Mouse (Mus musculus) hindbrain, embryonic 10.5 days (tissue): Measurements from ENCODE around the gene Acvrl1. TPM values are rescaled to one million over a fixed set of nuclear protein-coding genes. Genes with fewer than 3 reads are reported as not detected.

Experiments
- DNase-seq: peaks from one replicate; pipeline ENCODE4 v3.0.0-alpha.2; 2017; ENCODE audit warnings: low spot score
- H3K27ac ChIP-seq: fragments of 300-500 bp; sonication (generic); 2 replicates; pipeline ENCODE4 v1.5.1; 2016; ENCODE audit warnings: mild to moderate bottlenecking, moderate library complexity
- H3K27me3 ChIP-seq: fragments of 300-500 bp; sonication (generic); 2 replicates; pipeline ENCODE4 v1.6.1; 2016; ENCODE audit warnings: mild to moderate bottlenecking; ENCODE audit not compliant: poor library complexity, insufficient read depth, severe bottlenecking
- H3K36me3 ChIP-seq: fragments of 300-500 bp; sonication (generic); 2 replicates; pipeline ENCODE4 v1.6.1; 2016; ENCODE audit warnings: mild to moderate bottlenecking, moderate library complexity
- H3K4me1 ChIP-seq: fragments of 300-500 bp; sonication (generic); replicated peaks from 2 replicates; pipeline ENCODE4 v1.6.1; 2016; ENCODE audit warnings: mild to moderate bottlenecking
- H3K4me3 ChIP-seq: fragments of 300-500 bp; sonication (generic); 2 replicates; pipeline ENCODE4 v1.5.1; 2016; ENCODE audit warnings: mild to moderate bottlenecking, moderate library complexity
- H3K9me3 ChIP-seq: fragments of 300-500 bp; sonication (generic); 2 replicates; pipeline ENCODE4 v1.6.1; 2016; ENCODE audit warnings: mild to moderate bottlenecking, moderate library complexity
- WGBS: fragments of 180-500 bp; shearing (Covaris S2); methylation state at CpG from one replicate; pipeline ENCODE4 v1.1.7; 2016; 5-methylcytosine and 5-hydroxymethylcytosine counted together
- polyA plus RNA-seq: library from polyadenylated mRNA; unstranded; fragments of >200 nt; fragmentation: Nextera tagmentation; extraction: Ambion mirVana; gene quantifications from 2 replicates; pipeline ENCODE4 v1.2.1, GENCODE M21; 2016

The Acvrl1 gene
- polyA plus RNA-seq, 1 experiment from 2014 or later: 10.8 TPM

DNA sequence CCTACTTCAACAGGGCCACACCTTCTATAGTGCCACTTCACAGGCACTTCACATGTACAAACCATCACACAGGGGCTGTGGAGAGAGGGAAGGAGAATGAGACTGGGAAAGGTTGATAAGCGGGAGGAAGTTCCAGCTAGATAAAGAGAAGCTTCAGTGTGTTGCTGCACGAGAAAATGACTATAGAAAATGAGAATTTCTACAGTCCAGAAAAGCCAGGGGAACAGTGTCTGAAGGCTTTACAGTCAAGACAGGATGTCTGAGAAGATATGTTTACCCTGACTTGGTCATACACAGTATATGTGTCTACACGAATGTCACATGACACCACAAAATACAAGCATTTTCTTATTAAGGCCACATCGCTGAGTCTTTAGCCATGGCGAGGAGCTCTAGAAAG, 41.6 kb downstream of the Acvrl1 start:
- H3K4me3 ChIP-seq: no peak overlapping the region
- H3K4me1 ChIP-seq: peaks cover 11% of the 10 kb centered on the region
- 89% methylated on average over 5 of the region's 5 CpGs for WGBS
- DNase-seq: no peak
- peaks cover 19% of the 10 kb centered on the region for H3K27me3 ChIP-seq
- H3K36me3 ChIP-seq: no peaks in the 10 kb centered on the region
- H3K27ac ChIP-seq: no peak overlapping the region
- no peaks in the 10 kb centered on the region for H3K9me3 ChIP-seq

DNA sequence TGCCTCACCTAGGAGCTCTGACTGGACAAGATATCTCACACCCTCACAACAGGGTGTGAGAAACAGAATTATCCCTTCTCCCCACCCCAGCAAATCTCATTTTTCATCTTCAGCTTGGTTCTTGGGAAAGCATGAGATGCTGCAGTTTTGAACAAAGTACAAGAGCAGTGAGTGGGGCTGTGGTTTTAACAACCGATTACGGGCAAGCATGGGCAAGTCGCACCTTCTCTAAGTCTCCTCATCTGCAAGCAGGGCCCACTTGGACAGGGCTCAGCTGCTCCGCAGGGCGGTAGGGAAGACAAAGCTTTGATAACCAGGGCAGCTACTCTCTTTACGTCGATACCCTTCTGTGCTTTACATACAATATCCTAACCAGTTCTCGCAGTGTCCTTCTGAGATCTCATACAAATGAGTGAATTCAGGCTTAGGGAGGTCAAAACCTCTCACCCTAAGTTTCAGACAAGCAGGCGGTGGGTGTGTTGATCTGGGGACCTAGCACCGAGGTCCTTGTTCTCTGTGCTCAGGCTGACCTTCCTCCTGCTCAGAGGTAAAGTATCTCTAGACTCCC, 42.2 kb downstream of the Acvrl1 start:
- Histone ChIP-seq H3K27me3 (peaks cover 19% of the 10 kb centered on the region), H3K27ac (no peak overlapping the region), H3K4me1 (peaks cover 17% of the 10 kb centered on the region), H3K9me3 (no peaks in the 10 kb centered on the region), H3K4me3 (no peak overlapping the region), H3K36me3 (no peaks in the 10 kb centered on the region)
- no peak for DNase-seq
- WGBS: 78% methylated on average over 10 of the region's 10 CpGs

DNA sequence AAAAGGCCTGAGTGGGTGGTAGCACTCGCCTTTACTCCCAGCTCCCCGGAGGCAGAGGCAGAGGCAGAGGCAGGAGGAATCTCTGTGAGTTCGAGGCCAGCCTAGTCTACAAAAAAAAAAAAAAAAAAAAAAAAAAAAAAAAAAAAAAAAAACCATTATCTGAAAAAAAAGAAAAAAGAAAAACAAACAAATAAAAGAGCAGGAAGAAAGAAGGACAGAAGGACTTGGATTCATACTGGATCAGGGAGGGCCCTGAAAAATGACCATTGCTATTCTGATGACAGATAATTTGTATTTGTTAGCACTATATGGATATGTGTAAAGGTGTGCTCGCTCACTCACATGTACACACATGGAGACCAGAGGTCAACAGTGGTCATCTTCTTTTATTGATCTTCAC, 43.0 kb downstream of the Acvrl1 start:
- H3K27ac ChIP-seq: no peak overlapping the region
- 75% methylated on average over 4 of the region's 4 CpGs for WGBS
- no peak overlapping the region for H3K4me3 ChIP-seq
- H3K27me3 ChIP-seq: peaks cover 16% of the 10 kb centered on the region
- H3K4me1 ChIP-seq: peaks cover 25% of the 10 kb centered on the region
- no peaks in the 10 kb centered on the region for H3K9me3 ChIP-seq
- no peaks in the 10 kb centered on the region for H3K36me3 ChIP-seq
- DNase-seq: no peak

DNA sequence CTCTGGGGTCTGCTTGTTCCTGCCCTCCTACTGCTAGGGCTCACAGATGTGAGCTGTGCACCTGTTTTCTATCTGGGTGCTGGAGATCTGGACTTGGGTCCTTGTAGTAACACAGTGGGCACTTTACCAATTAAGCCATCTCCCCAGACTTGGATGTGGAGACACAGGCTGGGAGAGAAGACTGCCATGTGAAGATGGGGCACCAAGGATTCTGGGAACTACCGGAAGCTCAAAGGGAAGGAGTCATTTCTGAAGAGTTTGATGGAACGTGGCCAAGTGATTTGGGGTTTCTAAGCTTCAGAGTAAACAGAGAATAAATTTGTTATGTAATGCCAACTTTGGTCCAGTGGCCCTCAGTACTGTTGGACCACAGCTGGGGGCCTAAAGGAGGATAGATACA, 43.7 kb downstream of the Acvrl1 start:
- H3K4me1 ChIP-seq: peaks cover 32% of the 10 kb centered on the region
- H3K27me3 ChIP-seq: peaks cover 16% of the 10 kb centered on the region
- 95% methylated on average over 2 of the region's 2 CpGs for WGBS
- H3K9me3 ChIP-seq: no peaks in the 10 kb centered on the region
- no peak overlapping the region for H3K27ac ChIP-seq
- no peak for DNase-seq
- no peak overlapping the region for H3K4me3 ChIP-seq
- H3K36me3 ChIP-seq: no peaks in the 10 kb centered on the region

DNA sequence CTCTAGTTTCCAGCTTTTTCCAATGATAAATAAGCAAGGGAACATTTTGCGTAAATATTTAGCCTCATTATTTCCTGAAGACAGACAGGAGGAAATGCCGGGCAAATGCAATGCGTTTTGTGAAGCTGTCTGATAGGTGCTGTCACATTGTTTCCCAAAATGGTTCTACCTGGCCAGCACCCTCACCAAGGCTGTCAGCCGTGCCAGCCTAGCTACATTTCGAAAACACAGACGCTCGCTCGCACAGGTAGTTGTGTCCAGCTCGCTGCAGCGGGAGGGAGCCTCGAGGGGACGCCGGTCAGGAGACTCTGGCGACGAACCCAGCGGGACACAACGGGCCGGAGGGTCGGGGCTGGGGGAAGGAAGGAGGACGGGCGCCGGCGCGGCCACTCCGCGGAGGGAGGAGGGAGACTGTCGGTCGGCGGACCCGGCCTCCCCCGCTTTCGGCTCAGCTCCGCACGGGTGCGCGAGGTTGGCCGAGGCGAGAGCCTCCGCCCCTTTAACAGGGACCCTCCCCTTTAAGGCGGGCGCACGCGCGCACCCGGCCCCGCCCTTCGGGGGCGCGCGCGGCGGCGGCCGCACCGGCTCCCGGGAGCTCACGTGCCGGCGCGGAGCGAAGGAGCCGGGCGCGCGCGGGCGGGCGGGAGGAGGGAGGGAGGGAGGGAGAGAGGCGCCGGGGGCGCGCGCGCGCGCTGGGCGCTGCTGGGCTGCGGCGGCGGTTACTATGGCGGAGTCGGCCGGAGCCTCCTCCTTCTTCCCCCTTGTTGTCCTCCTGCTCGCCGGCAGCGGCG, 45.3 kb downstream of the Acvrl1 start, which contains the start of gene Acvr1b:
Gene Acvr1b (plus strand): TSS at position 647 of the 791 bp plus-strand sequence.
- Histone ChIP-seq H3K4me3 (peak within 1 kb of the TSS; percentile 93), H3K27ac (peak within 1 kb of the TSS; percentile 98), H3K4me1 (peaks cover 48% of the 10 kb centered on the region), H3K27me3 (peaks cover 16% of the 10 kb centered on the region), H3K36me3 (no peaks in the 10 kb centered on the region), H3K9me3 (no peaks in the 10 kb centered on the region)
- peak; percentile 90 for DNase-seq
- WGBS: 2% methylated on average over 39 of the region's 87 CpGs

DNA sequence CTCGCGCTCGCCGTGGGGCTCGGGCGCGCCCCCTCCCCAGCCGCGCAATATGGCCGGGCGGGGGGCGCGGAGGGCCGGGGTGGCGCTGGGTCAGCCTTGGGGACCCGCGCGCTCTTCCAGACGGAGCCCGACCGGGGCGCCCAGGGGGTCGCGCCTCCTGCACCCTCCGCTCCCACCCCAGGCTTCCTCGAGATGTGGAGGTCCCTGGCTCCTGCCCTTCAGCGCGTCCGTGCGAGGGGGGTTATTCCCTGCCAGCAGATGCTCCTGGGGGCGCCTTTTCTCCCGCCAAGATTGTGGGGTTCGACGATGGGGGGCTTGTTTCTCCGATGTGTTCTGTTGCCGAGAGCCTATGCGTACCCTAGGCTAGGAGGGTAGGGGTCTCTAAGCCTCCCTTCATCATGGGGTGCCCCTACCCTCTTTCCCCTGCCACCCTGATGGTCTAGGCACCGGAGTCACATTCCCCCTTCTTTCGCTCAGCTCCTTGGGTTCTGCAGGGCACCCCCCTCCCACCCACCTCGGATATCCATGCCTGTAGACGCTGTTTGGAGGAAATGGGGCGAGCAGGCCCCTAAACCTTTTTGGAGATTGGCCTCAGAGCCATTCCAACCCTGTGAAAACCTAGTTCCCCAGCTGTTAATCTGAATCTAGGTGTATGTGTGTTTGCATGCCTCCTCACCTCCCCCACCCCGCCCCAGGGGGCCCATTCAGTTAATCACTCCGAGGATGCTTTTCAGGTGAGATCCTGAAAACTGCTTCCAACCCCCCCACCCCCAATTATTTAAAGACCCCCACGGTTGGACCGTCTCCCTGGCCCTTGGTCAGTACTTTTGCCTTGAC, 46.2 kb downstream of the Acvrl1 start:
- Histone ChIP-seq H3K4me3 (peak overlapping the region; percentile 93), H3K36me3 (no peaks in the 10 kb centered on the region), H3K4me1 (peaks cover 57% of the 10 kb centered on the region), H3K27me3 (peaks cover 16% of the 10 kb centered on the region), H3K9me3 (no peaks in the 10 kb centered on the region), H3K27ac (peak overlapping the region; percentile 98)
- DNase-seq: peak; percentile 38
- under 1% methylated on average over 43 of the region's 46 CpGs for WGBS

DNA sequence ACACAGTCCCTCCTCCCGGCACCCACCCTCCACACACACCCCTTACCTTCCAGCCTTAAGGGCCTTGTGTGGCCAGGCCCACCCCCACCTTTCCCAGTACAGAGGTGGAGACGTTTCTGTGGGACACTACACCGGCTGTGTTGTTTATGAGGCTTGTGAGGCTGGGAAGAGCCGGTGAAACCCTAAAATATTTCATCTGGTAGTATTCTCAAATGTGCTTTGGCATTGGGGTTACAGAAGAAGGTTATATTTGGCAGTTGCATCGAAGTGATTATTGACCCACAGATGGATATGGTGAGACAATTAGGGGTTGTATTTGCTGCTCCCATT, 46.8 kb downstream of the Acvrl1 start:
- Histone ChIP-seq H3K4me1 (peaks cover 62% of the 10 kb centered on the region), H3K9me3 (no peaks in the 10 kb centered on the region), H3K27me3 (peaks cover 16% of the 10 kb centered on the region), H3K27ac (peak overlapping the region; percentile 98), H3K4me3 (peak overlapping the region; percentile 93), H3K36me3 (no peaks in the 10 kb centered on the region)
- 18% methylated on average over 5 of the region's 5 CpGs for WGBS
- no peak for DNase-seq

DNA sequence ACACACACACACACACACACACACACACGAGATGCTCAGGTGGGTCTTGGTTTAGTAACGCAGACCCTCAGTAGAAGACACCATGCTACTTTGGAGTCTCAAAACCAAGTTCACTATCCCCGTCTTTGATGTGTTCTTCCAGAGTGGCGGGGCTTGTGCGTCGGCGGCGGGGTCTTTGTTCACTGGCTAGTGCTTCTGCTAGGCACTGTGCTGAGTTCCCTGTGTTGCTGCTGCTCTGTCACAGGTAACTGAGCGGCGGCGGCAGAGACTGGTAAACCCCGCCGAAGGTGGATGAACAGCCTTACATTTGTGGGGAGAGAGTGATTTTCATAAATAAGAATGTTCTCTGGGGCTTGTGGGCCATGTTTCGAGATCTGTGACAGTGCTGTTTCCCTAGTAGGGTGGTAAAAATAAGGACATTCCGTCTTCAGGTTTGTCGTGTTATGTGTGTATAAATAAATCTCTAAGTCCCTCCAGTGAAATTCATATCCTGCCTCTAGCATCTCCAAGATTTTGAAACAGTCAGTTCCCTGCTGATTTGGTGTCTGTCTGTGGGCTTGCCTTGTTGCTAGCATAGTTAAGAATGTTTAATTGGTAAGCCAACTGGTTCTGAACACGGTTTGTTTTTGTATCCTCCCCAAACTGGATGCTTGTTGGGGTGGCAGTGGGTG, 47.4 kb downstream of the Acvrl1 start:
- peak overlapping the region; percentile 93 for H3K4me3 ChIP-seq
- 36% methylated on average over 17 of the region's 17 CpGs for WGBS
- H3K27ac ChIP-seq: peak overlapping the region; percentile 98
- H3K9me3 ChIP-seq: no peaks in the 10 kb centered on the region
- peaks cover 16% of the 10 kb centered on the region for H3K27me3 ChIP-seq
- H3K36me3 ChIP-seq: no peaks in the 10 kb centered on the region
- peak; percentile 26 for DNase-seq
- H3K4me1 ChIP-seq: peaks cover 69% of the 10 kb centered on the region

DNA sequence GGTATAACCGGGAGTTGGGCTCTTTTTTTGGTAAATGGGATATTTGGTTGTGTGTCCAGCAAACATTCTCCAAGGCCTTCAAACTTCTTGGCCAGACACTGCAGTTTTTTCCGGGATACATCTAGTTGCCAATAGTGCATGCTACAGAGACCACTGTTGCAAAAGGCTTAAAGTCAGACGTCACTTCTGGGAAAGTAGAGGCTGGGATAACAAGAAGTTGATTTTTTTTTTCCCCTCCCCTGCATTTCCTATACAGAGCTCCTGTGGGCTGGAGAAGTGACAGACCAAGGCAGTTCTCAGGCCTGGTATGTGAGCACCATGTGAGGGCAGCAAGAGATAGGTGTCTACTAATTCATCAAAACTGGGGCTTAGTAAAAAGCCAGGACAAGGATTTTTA, 48.0 kb downstream of the Acvrl1 start:
- Histone ChIP-seq H3K36me3 (no peaks in the 10 kb centered on the region), H3K27ac (no peak overlapping the region), H3K9me3 (no peaks in the 10 kb centered on the region), H3K4me3 (peak overlapping the region; percentile 93; the same call in 1 of the 2 replicates), H3K27me3 (peaks cover 16% of the 10 kb centered on the region), H3K4me1 (peaks cover 74% of the 10 kb centered on the region)
- 66% methylated on average over 3 of the region's 3 CpGs for whole genome bisulfite sequencing
- no peak for DNase-seq

DNA sequence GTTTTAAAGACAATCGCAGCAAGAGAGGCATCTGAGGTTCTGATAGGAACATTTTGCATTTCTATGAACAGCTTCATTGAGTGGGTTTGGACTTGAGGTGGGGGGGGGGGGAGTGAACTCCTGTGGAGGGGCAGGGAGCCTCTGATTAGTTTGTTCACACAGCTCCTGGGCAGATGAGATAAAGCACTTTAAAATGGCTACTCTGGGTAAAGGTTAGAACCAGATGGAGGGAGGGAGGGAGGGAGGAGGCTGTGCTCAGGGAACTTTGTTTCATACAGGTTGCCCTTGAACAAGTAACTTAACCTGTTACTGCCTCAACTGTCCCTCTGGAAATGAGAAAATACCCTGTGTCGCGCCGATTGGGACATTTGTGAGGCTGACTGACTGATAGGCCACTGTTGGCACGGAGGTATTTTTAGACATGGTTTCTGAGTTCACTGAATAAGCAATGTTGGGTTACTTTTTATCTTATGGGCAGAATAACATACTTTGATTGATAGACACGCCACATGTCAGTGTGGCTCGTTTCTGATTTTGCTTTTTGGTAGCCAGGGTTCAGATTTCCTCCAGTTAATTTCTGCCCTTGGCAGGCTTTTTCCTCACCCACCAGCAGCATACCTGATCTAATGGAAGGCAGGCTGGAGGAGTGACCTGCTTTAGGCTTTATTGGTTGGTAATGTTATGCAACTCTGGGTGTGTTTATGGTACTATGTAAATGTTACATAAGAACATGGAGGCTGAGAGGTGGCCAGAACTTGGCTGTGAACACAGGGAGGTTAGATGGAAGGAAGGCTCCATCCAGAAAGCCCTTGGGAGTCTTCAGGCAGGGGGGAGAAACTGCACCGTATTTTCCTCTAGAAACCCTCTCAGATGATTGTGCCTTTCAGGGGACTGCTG, 48.7 kb downstream of the Acvrl1 start:
- H3K27ac ChIP-seq: no peak overlapping the region
- no peaks in the 10 kb centered on the region for H3K9me3 ChIP-seq
- 80% methylated on average over 8 of the region's 8 CpGs for whole genome bisulfite sequencing
- DNase-seq: no peak
- H3K4me3 ChIP-seq: no peak overlapping the region
- H3K4me1 ChIP-seq: peaks cover 79% of the 10 kb centered on the region
- peaks cover 11% of the 10 kb centered on the region for H3K27me3 ChIP-seq
- H3K36me3 ChIP-seq: no peaks in the 10 kb centered on the region

DNA sequence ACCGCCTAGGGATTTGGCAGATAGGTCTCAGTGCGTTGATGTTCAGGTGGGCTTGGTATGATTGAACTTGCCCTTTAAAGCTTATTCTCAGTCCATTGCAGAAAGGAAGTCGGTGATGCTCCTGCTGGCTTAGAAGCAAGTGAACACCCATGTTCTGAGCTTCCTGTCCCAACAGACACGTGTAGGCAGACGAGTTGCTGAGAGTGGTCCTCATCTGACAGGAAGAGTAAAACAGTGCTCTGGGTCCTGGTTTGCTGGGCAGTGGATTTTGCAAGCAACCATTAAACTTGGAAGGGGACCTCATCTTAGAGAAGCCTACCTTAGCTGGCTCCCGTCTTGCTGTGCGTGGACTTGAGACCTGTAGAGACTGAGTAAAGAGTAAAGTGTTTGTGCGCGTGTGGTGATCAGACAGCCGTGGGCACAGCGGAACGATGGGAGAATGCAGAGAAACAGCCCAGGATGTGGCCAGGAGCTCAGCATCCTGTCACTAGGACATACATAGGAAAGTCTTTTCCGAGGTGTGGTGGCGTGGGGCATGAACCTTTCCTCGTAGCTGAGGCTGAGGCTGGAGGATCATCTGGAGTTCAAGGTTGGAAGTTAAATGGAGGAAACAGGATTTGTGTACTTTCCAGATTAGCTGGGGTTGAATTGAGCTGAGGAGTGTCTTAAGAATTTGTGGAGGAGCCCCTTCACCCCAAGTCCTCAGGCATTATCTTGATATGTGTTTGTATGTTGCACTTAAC, 52.2 kb downstream of the Acvrl1 start:
- peaks cover 15% of the 10 kb centered on the region for H3K36me3 ChIP-seq
- H3K9me3 ChIP-seq: 0 out of 2 replicates have a peak, but pooled peaks cover 7% of the 10 kb centered on the region
- H3K27me3 ChIP-seq: no peaks in the 10 kb centered on the region
- H3K4me3 ChIP-seq: no peak overlapping the region; the same call in 1 of the 2 replicates
- WGBS: 82% methylated on average over 15 of the region's 15 CpGs
- no peak overlapping the region for H3K27ac ChIP-seq
- DNase-seq: no peak
- H3K4me1 ChIP-seq: peaks cover 70% of the 10 kb centered on the region
